ENCODE assay signal across 8 mouse cellular contexts in genomic region chr7:45091001-45091990, GRCm38 (mm10). TPM values are rescaled to one million over a fixed set of nuclear protein-coding genes. Genes with fewer than 3 reads are reported as not detected.
DNase-seq lines count a peak whose midpoint lies in the region; ATAC-seq lines count a peak whose summit lies in the region.

No protein-coding gene starts in this region.

- peak; percentile 94 for DNase-seq in heart, adult 11 months
- no peak for DNase-seq in heart, postnatal 36 days
- DNase-seq in T-cell, adult 2 months (ENCODE audit: low spot score): peak; percentile 21
- DNase-seq in liver: peak; percentile 59
- DNase-seq in left cerebral cortex, postnatal 4 days: no peak
- no peak for DNase-seq in cerebellum, adult 18-20 months

- peak overlapping the region; percentile 78 for H3K9ac ChIP-seq in heart, embryonic 14.5 days (ENCODE audit: low read length)
- peak overlapping the region; percentile 49 for H3K9ac ChIP-seq in neural tube, embryonic 15.5 days (replicated peaks)

- WGBS in heart, embryonic 14.5 days: 11% methylated on average over 35 of the region's 35 CpGs
- 19% methylated on average over 35 of the region's 35 CpGs for WGBS in neural tube, embryonic 15.5 days

- H3K4me1 ChIP-seq in heart, embryonic 14.5 days (ENCODE audit: control insufficient read depth in 2 of 2, insufficient read depth in 2 of 2, low read length in 2 of 2): peaks cover 7 to 14% of the 10 kb centered on the region in 2 experiments; a peak in 2 of 4 replicates
- peaks cover 18% of the 10 kb centered on the region for H3K4me1 ChIP-seq in neural tube, embryonic 15.5 days

- H3K36me3 ChIP-seq in heart, embryonic 14.5 days (ENCODE audit: control insufficient read depth, insufficient read depth, low read length): peaks cover 27% of the 10 kb centered on the region
- no peaks in the 10 kb centered on the region for H3K36me3 ChIP-seq in neural tube, embryonic 15.5 days

- no peaks in the 10 kb centered on the region for H3K9me3 ChIP-seq in heart, embryonic 14.5 days (ENCODE audit: control insufficient read depth, low read length)
- H3K9me3 ChIP-seq in neural tube, embryonic 15.5 days (replicated peaks): no peaks in the 10 kb centered on the region

- no peaks in the 10 kb centered on the region for H3K27me3 ChIP-seq in heart, embryonic 14.5 days (ENCODE audit: control insufficient read depth, insufficient read depth, low read length)
- no peaks in the 10 kb centered on the region for H3K27me3 ChIP-seq in neural tube, embryonic 15.5 days (replicated peaks)

- peak; percentile 55; the same call in 1 of the 2 replicates for ATAC-seq in heart, embryonic 14.5 days (ENCODE audit: insufficient number of reproducible peaks, insufficient read depth, low FRiP score, low read depth)
- ATAC-seq in neural tube, embryonic 15.5 days (ENCODE audit: low FRiP score): peak; percentile 62

- peak overlapping the region; percentile 52 for H3K4me3 ChIP-seq in heart, embryonic 14.5 days (ENCODE audit: control insufficient read depth in 1 of 2, insufficient read depth in 1 of 2, low read depth in 1 of 2, low read length in 2 of 2)
- peak overlapping the region; percentile 41 for H3K4me3 ChIP-seq in neural tube, embryonic 15.5 days (replicated peaks)

- H3K27ac ChIP-seq in heart, embryonic 14.5 days (replicated peaks in 1 of 2; ENCODE audit: control insufficient read depth in 1 of 2, insufficient read depth in 1 of 2, low read depth in 2 of 2, low read length in 2 of 2): peak overlapping the region; percentile 81 to 82
- peak overlapping the region; percentile 18; the same call in 1 of the 2 replicates for H3K27ac ChIP-seq in neural tube, embryonic 15.5 days (replicated peaks)

- peak overlapping the region; percentile 68 for H3K4me2 ChIP-seq in heart, embryonic 14.5 days (ENCODE audit: low read length)
- peak overlapping the region; percentile 64 for H3K4me2 ChIP-seq in neural tube, embryonic 15.5 days

- intact Hi-C loops in heart, postnatal 36 days (cut with DNase I): no loop called here
- intact Hi-C loops in left cerebral cortex, postnatal 4 days (cut with DNase I): no loop called here

RNA-seq across cellular contexts. Expression of gene Rcn3, which starts 0.7 kb away (rescaled TPM):
- total RNA-seq in heart, postnatal 36 days (2021): 10 to 100 TPM; 26.4 to 28.1 TPM
- 218 and 262 TPM in 2 replicates for polyA plus RNA-seq in heart, embryonic 14.5 days (2014; fragmentation: Nextera tagmentation; extraction: Ambion mirVana)
- polyA plus RNA-seq in neural tube, embryonic 15.5 days (2015; fragmentation: Nextera tagmentation; extraction: Ambion mirVana): 112 and 118 TPM in 2 replicates
- 10 to 100 TPM; 13.0 to 16.7 TPM for total RNA-seq in left cerebral cortex, postnatal 4 days (2021)

RNA-seq across cellular contexts. Expression of gene Fcgrt, which starts 12.4 kb away (rescaled TPM):
- 10 to 100 TPM; 77.1 to 84.5 TPM for total RNA-seq in heart, postnatal 36 days (2021)
- polyA plus RNA-seq in heart, embryonic 14.5 days (2014; fragmentation: Nextera tagmentation; extraction: Ambion mirVana): 50.5 and 53.8 TPM in 2 replicates
- 33.8 and 42.7 TPM in 2 replicates for polyA plus RNA-seq in neural tube, embryonic 15.5 days (2015; fragmentation: Nextera tagmentation; extraction: Ambion mirVana)
- 10 to 100 TPM; 17.7 to 18.3 TPM for total RNA-seq in left cerebral cortex, postnatal 4 days (2021)

RNA-seq across cellular contexts. Expression of gene Prrg2, which starts 28.8 kb away (rescaled TPM):
- 1 to 10 TPM; 7.7 to 7.9 TPM for total RNA-seq in heart, postnatal 36 days (2021)
- 13.4 and 14.5 TPM in 2 replicates for polyA plus RNA-seq in heart, embryonic 14.5 days (2014; fragmentation: Nextera tagmentation; extraction: Ambion mirVana)
- polyA plus RNA-seq in neural tube, embryonic 15.5 days (2015; fragmentation: Nextera tagmentation; extraction: Ambion mirVana): 16.5 and 18.1 TPM in 2 replicates
- total RNA-seq in left cerebral cortex, postnatal 4 days (2021): 1 to 10 TPM; 6.2 to 7.2 TPM

RNA-seq across cellular contexts. Expression of gene Nosip, which starts 29.1 kb away (rescaled TPM):
- total RNA-seq in heart, postnatal 36 days (2021): 10 to 100 TPM; 30.3 to 32.1 TPM
- polyA plus RNA-seq in heart, embryonic 14.5 days (2014; fragmentation: Nextera tagmentation; extraction: Ambion mirVana): 48.5 and 53.8 TPM in 2 replicates
- 65.8 and 66.5 TPM in 2 replicates for polyA plus RNA-seq in neural tube, embryonic 15.5 days (2015; fragmentation: Nextera tagmentation; extraction: Ambion mirVana)
- 10 to 100 TPM; 44.8 to 47.6 TPM for total RNA-seq in left cerebral cortex, postnatal 4 days (2021)

RNA-seq across cellular contexts. Expression of gene Rps11, which starts 32.9 kb away (rescaled TPM):
- total RNA-seq in heart, postnatal 36 days (2021): 100 to 1,000 TPM; 567 to 587 TPM
- 1,053 and 1,103 TPM in 2 replicates for polyA plus RNA-seq in heart, embryonic 14.5 days (2014; fragmentation: Nextera tagmentation; extraction: Ambion mirVana)
- polyA plus RNA-seq in neural tube, embryonic 15.5 days (2015; fragmentation: Nextera tagmentation; extraction: Ambion mirVana): 759 and 947 TPM in 2 replicates
- total RNA-seq in left cerebral cortex, postnatal 4 days (2021): 100 to 1,000 TPM; 707 to 729 TPM

Comparison
In these comparisons a context has a peak if more than half of its experiments do, and no peak if none do; other contexts are left out.
1. DNase-seq: peak in heart, adult 11 months (single experiment), T-cell, adult 2 months (single experiment) and liver (single experiment); none in heart, postnatal 36 days (0 of 2), left cerebral cortex, postnatal 4 days (single experiment) and cerebellum, adult 18-20 months (0 of 2).
2. RNA of gene Fcgrt, which starts 12.4 kb away (total RNA-seq): 77.1 to 84.5 TPM in heart, postnatal 36 days; 17.7 to 18.3 TPM in left cerebral cortex, postnatal 4 days; every median in the first group is over 4 times any median in the second.